Mouse (Mus musculus): ENCODE measurements around the gene Slc37a1. TPM values are rescaled to one million over a fixed set of nuclear protein-coding genes. Genes with fewer than 3 reads are reported as not detected.

Slc37a1 gene
- polyA plus RNA-seq, 1 experiment from 2014 or later = 16.5 TPM

GRCm38 (mm10) chr17:31317521-31318272 is 31.1 kb downstream of the Slc37a1 start:
- no peak overlapping the region for H3K4me2 ChIP-seq (replicated peaks; ENCODE audit: low read depth)
- H3K27me3 ChIP-seq (replicated peaks; ENCODE audit: control insufficient read depth, insufficient read depth, low read length) = no peaks in the 10 kb centered on the region
- TF ChIP-seq CTCF (IDR thresholded peaks at IDR 0.05; ENCODE audit: low read depth) = peak; percentile 81
- ATAC-seq = no peak
- 46% methylated on average over 22 of the region's 22 CpGs for WGBS
- 0 out of 2 replicates have a peak, but pooled peaks cover 11% of the 10 kb centered on the region for H3K4me1 ChIP-seq (replicated peaks; ENCODE audit: control insufficient read depth, insufficient read depth, low read length)
- peak overlapping the region; percentile 15; the same call in 1 of the 2 replicates for H3K27ac ChIP-seq (ENCODE audit: low read depth, low read length)
- no peak overlapping the region for H3K9ac ChIP-seq (ENCODE audit: low read depth, low read length)
- no peak overlapping the region for H3K4me3 ChIP-seq (ENCODE audit: low read depth, low read length)
- peaks cover 10% of the 10 kb centered on the region; the same call in 1 of the 2 replicates for H3K36me3 ChIP-seq (ENCODE audit: control insufficient read depth, insufficient read depth)
- no peaks in the 10 kb centered on the region for H3K9me3 ChIP-seq (ENCODE audit: control insufficient read depth)

DNA sequence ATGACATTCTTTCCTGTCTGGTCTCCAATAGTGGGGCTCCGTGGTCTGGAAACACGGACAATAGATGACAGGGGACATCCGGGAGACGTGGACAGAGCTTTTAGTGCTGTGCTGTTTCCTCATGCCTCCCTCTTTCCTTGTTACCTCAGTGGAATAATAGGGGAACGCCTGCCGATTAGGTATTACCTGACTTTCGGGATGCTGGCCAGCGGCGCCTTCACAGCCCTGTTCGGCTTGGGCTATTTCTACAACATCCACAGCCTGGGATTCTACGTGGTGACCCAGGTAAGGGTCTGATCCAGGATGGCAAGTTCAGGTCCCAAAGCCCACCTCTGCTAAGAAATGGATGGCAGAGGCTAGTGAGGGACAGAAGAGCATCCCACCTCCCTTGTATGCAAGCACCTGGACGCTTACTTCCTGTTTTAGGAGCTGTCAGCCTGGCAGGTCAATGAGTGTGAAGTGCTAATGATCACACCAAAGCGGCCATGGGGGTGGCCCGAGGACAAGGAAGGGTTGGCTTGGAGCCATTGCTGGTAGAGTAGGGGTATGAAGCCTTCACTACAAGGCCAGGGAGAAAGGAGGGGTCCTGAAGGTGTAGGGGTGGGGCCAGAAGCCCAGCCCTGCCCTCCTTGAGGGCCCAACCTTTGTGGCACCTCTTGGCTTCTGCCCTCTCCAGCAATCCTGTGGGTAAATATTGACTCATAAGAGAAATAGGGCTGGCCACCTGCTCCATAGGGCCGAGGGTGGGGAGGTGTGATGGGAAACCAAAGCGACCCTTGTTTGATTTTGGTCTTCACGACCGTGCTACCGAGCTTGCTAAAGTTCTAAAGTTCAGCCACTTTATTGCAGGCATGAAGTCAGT is 32.5 kb downstream of the Slc37a1 start:
- peak overlapping the region; percentile 89 for H3K27ac ChIP-seq (ENCODE audit: low read depth, low read length)
- peak; percentile 70 for ATAC-seq
- no peak overlapping the region for H3K9ac ChIP-seq (ENCODE audit: low read depth, low read length)
- H3K9me3 ChIP-seq (ENCODE audit: control insufficient read depth) = no peaks in the 10 kb centered on the region
- H3K27me3 ChIP-seq (replicated peaks; ENCODE audit: control insufficient read depth, insufficient read depth, low read length) = no peaks in the 10 kb centered on the region
- 0 out of 2 replicates have a peak, but pooled peaks cover 13% of the 10 kb centered on the region for H3K4me1 ChIP-seq (replicated peaks; ENCODE audit: control insufficient read depth, insufficient read depth, low read length)
- TF ChIP-seq CTCF (IDR thresholded peaks at IDR 0.05; ENCODE audit: low read depth) = no peak
- H3K36me3 ChIP-seq (ENCODE audit: control insufficient read depth, insufficient read depth) = peaks cover 10% of the 10 kb centered on the region
- no peak overlapping the region for H3K4me2 ChIP-seq (replicated peaks; ENCODE audit: low read depth)
- 64% methylated on average over 19 of the region's 19 CpGs for WGBS
- no peak overlapping the region for H3K4me3 ChIP-seq (ENCODE audit: low read depth, low read length)

DNA sequence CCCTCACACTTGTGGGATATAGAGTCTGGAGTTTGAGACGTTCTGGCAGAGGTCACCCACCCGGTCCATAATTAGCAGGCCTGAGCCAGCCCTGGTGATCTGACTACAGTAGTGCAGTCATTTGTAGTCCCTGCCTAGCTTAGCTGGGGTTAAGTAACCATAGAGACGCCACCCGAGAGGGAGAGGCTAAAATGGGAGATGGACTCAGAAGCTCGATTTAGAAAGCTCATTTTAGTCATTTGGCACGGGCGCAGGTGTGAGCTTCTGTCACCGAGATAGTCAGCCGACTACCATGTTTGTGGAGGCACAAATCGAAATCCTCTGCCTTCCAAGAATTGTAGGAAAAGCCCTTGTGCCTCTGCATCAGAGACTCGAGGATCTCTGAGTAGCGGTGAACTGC is 34.8 kb downstream of the Slc37a1 start:
- Histone ChIP-seq H3K9me3 (ENCODE audit: control insufficient read depth) (no peaks in the 10 kb centered on the region), H3K9ac (ENCODE audit: low read depth, low read length) (no peak overlapping the region), H3K4me3 (ENCODE audit: low read depth, low read length) (no peak overlapping the region), H3K27ac (ENCODE audit: low read depth, low read length) (peak overlapping the region; percentile 89), H3K36me3 (ENCODE audit: control insufficient read depth, insufficient read depth) (peaks cover 8% of the 10 kb centered on the region; the same call in 1 of the 2 replicates), H3K27me3 (replicated peaks; ENCODE audit: control insufficient read depth, insufficient read depth, low read length) (no peaks in the 10 kb centered on the region), H3K4me1 (replicated peaks; ENCODE audit: control insufficient read depth, insufficient read depth, low read length) (peaks cover 21% of the 10 kb centered on the region; the same call in 1 of the 2 replicates), H3K4me2 (replicated peaks; ENCODE audit: low read depth) (no peak overlapping the region)
- no peak for ATAC-seq
- WGBS = 75% methylated on average over 12 of the region's 12 CpGs
- no peak for TF ChIP-seq CTCF (IDR thresholded peaks at IDR 0.05; ENCODE audit: low read depth)

DNA sequence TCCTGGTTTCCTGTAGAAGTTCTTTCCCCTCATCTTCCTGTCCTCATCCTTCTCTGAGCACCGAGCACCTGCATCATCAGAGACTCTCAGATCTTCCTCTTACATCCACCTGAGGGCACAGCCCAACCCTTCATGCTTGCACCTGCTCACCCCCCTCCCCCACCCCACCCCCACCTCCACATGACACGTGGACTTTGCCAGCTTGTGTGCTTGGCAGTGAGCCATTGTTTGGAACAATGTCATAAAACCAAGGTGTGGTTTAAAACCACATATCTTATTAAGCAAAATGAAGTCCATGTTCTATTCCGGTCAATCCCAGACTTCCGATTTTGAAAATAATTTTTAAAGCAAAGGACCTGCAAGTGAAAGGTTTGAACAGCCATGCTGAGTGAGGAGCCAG is 35.9 kb downstream of the Slc37a1 start:
- Histone ChIP-seq H3K9ac (ENCODE audit: low read depth, low read length) (no peak overlapping the region), H3K27ac (ENCODE audit: low read depth, low read length) (peak overlapping the region; percentile 96), H3K36me3 (ENCODE audit: control insufficient read depth, insufficient read depth) (peaks cover 4% of the 10 kb centered on the region; the same call in 1 of the 2 replicates), H3K4me1 (replicated peaks; ENCODE audit: control insufficient read depth, insufficient read depth, low read length) (peaks cover 21% of the 10 kb centered on the region; the same call in 1 of the 2 replicates), H3K27me3 (replicated peaks; ENCODE audit: control insufficient read depth, insufficient read depth, low read length) (no peaks in the 10 kb centered on the region), H3K9me3 (ENCODE audit: control insufficient read depth) (no peaks in the 10 kb centered on the region), H3K4me3 (ENCODE audit: low read depth, low read length) (no peak overlapping the region), H3K4me2 (replicated peaks; ENCODE audit: low read depth) (no peak overlapping the region)
- ATAC-seq = peak; percentile 42
- TF ChIP-seq CTCF (IDR thresholded peaks at IDR 0.05; ENCODE audit: low read depth) = no peak
- 34% methylated on average over 4 of the region's 4 CpGs for WGBS

DNA sequence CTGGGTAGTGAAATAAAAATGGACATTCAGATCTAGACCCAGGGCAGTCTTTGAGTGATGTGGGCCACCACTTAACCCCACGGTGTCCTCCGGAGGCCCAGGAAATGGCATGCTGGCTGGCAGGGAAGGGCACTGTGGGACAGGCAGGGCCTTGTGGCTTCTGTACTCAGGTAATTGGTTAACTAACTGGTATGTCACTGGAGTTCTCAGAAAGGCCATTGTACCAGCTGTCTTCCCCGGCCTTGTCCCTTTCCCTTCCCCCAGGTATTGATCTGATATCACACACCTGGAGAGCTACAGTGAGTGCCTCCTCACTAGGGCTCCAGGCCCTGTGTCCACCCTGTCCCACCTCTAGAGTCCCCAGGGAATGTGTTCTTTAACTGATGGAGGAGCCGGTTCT is 36.8 kb downstream of the Slc37a1 start:
- Histone ChIP-seq H3K36me3 (ENCODE audit: control insufficient read depth, insufficient read depth) (peaks cover 4% of the 10 kb centered on the region; the same call in 1 of the 2 replicates), H3K4me3 (ENCODE audit: low read depth, low read length) (no peak overlapping the region), H3K4me1 (replicated peaks; ENCODE audit: control insufficient read depth, insufficient read depth, low read length) (peaks cover 21% of the 10 kb centered on the region; the same call in 1 of the 2 replicates), H3K4me2 (replicated peaks; ENCODE audit: low read depth) (peak overlapping the region; percentile 40), H3K9ac (ENCODE audit: low read depth, low read length) (no peak overlapping the region), H3K27me3 (replicated peaks; ENCODE audit: control insufficient read depth, insufficient read depth, low read length) (no peaks in the 10 kb centered on the region), H3K27ac (ENCODE audit: low read depth, low read length) (peak overlapping the region; percentile 96), H3K9me3 (ENCODE audit: control insufficient read depth) (no peaks in the 10 kb centered on the region)
- peak; percentile 71 for ATAC-seq
- 39% methylated on average over 4 of the region's 4 CpGs for WGBS
- no peak for TF ChIP-seq CTCF (IDR thresholded peaks at IDR 0.05; ENCODE audit: low read depth)

- ATAC-seq = no peak
- peaks cover 18% of the 10 kb centered on the region; the same call in 1 of the 2 replicates for H3K4me1 ChIP-seq (replicated peaks; ENCODE audit: control insufficient read depth, insufficient read depth, low read length)
- peak overlapping the region; percentile 40 for H3K4me2 ChIP-seq (replicated peaks; ENCODE audit: low read depth)
- 88% methylated on average over 8 of the region's 8 CpGs for WGBS
- peak overlapping the region; percentile 42 for H3K9ac ChIP-seq (ENCODE audit: low read depth, low read length)
- H3K36me3 ChIP-seq (ENCODE audit: control insufficient read depth, insufficient read depth) = peaks cover 4% of the 10 kb centered on the region; the same call in 1 of the 2 replicates
- H3K27ac ChIP-seq (ENCODE audit: low read depth, low read length) = peak overlapping the region; percentile 96
- H3K27me3 ChIP-seq (replicated peaks; ENCODE audit: control insufficient read depth, insufficient read depth, low read length) = no peaks in the 10 kb centered on the region
- H3K4me3 ChIP-seq (ENCODE audit: low read depth, low read length) = no peak overlapping the region
- TF ChIP-seq CTCF (IDR thresholded peaks at IDR 0.05; ENCODE audit: low read depth) = no peak
- no peaks in the 10 kb centered on the region for H3K9me3 ChIP-seq (ENCODE audit: control insufficient read depth)
Observed at GRCm38 (mm10) chr17:31324227-31324626, 37.6 kb downstream of the Slc37a1 start.

Measured in intestine, postnatal 0 days (tissue).